Mouse (Mus musculus): ENCODE measurements at regions not wholly inside any gene's neighbourhood (a gene's known extent, or its start where the extent isn't known, plus 50 kb on each side); places are given as distances from the start of the nearest gene placed in this dataset.

DNA sequence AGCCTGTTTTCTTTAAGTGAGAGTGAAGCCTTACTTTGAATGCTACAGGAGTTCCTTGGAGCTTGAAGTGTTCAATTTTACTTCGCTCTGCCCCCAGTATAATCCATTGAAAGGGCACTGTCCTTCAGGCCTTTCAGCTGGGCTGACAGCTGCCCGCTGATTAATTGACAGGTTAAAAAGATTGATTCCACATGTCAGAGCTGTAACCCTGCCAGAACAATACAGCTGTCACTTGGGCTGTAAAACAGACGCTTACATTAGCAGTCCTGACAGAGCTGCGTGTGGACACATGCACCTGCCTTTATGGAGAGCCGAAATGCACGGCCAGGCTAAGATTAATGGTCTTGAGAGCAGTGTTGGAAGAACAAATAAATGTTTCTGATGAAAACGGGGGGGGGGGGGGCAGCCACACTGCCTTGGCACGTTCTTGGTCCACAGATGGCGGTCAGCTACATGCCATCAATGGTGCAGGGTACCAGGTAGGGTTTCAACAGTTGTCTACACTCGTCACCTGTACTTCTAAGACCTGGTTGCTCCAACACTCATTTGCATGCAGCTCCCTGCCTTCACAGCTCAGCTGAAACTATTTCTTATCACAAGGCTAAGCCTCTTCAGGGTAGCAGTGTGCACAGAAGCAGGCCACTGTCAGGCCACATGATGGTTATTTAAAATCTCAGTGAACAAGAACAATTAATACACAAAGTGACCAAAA, 407.3 kb downstream of the Gm45692 start:
- H3K36me3 ChIP-seq (replicated peaks): no peaks in the 10 kb centered on the region
- no peaks in the 10 kb centered on the region for H3K9me3 ChIP-seq
- H3K4me1 ChIP-seq: peaks cover 19% of the 10 kb centered on the region
- no peaks in the 10 kb centered on the region for H3K27me3 ChIP-seq (ENCODE audit: poor library complexity, severe bottlenecking)
- H3K27ac ChIP-seq: 0 out of 2 replicates have a peak overlapping the region, but pooled peaks have one; percentile 45
- no peak overlapping the region for H3K4me3 ChIP-seq
- 42% methylated on average over 10 of the region's 10 CpGs for WGBS
- peak; percentile 20 for DNase-seq (ENCODE audit: extremely low spot score, low spot score)

- Histone ChIP-seq H3K36me3 (replicated peaks) (no peaks in the 10 kb centered on the region), H3K27ac (peak overlapping the region; percentile 45; the same call in 1 of the 2 replicates), H3K9me3 (no peaks in the 10 kb centered on the region), H3K27me3 (ENCODE audit: poor library complexity, severe bottlenecking) (no peaks in the 10 kb centered on the region), H3K4me1 (peaks cover 19% of the 10 kb centered on the region), H3K4me3 (no peak overlapping the region)
- WGBS: 58% methylated on average over 5 of the region's 5 CpGs
- no peak for DNase-seq (ENCODE audit: extremely low spot score, low spot score)
Observed at GRCm38 (mm10) chr8:26527186-26527580, 407.8 kb downstream of the Gm45692 start.

DNA sequence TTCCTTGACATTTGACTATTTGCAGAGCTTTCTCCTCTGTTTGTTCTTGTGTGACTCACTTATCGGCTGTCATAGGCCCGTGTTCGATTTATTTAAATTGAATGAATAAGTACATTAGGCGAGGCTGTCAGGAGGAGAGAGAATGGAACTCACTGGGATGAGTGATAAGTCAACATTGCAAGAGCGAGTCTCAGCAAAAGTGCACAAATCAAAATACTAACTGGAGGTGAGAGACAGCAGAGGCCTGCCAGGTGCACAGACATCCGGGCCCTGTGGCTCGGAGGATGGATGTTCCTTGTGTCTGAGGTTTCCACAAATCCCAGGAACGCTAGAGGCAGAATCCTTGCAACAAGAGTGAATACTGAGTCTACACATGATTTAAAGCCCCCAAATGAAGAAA, 410.6 kb downstream of the Gm45692 start:
- Histone ChIP-seq H3K27me3 (ENCODE audit: poor library complexity, severe bottlenecking) (no peaks in the 10 kb centered on the region), H3K4me3 (no peak overlapping the region), H3K27ac (no peak overlapping the region), H3K36me3 (replicated peaks) (no peaks in the 10 kb centered on the region), H3K4me1 (peaks cover 19% of the 10 kb centered on the region), H3K9me3 (no peaks in the 10 kb centered on the region)
- WGBS: 92% methylated on average over 8 of the region's 8 CpGs
- DNase-seq (ENCODE audit: extremely low spot score, low spot score): no peak

DNA sequence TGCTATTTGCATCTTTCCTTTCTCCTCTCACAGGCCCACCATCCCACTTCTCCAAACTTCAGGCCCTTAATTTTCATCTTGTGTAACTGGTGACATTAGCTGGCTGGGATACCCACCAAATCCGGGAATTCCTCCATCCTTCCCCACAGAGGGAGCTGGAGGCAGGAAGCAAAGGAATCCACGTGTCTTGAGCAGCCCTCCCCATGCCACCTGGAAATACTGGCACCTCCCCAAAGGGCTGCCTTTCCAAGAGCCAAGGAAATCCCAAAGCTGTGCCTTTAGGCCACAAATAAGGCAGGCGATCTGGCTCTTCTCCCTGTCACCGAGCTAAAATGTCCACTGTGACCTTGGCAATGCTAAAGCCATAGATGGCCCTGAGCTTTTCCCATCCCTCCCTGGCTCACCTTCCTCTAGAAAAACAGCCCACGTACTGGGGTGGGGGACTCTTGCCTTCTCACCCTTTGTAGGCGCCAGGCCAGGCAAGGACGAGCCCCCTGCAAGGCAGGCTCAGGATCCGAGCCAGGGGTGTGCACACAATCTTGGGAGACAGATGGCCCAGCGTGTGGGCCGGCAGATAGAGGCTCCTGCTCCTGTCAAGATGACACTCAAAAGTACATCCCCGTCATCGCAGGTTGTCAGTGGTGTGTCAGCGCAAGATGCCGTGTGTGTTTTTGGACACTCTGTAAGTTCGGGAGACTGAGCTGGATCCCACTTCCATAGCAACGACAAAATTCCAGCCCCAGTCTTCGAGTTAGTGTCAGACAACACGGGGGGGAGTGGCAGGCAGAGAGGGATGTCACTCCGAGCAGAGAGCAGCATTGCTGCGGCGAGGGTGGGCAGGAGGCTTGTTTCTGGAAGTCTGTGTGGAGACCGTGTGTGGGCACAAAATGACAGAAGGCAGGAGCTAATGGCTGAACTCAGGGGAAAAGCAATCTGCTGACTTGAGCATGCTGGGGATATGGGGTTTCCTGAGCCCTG, 414.4 kb downstream of the Gm45692 start:
- DNase-seq (ENCODE audit: extremely low spot score, low spot score): no peak
- 85% methylated on average over 22 of the region's 22 CpGs for WGBS

GRCm38 (mm10) chr8:26535816-26536215, 416.5 kb downstream of the Gm45692 start:
- WGBS: 72% methylated on average over 3 of the region's 3 CpGs
- Histone ChIP-seq H3K27ac (no peak overlapping the region), H3K27me3 (ENCODE audit: poor library complexity, severe bottlenecking) (no peaks in the 10 kb centered on the region), H3K4me3 (no peak overlapping the region), H3K4me1 (no peaks in the 10 kb centered on the region), H3K9me3 (no peaks in the 10 kb centered on the region), H3K36me3 (replicated peaks) (no peaks in the 10 kb centered on the region)
- no peak for DNase-seq (ENCODE audit: extremely low spot score, low spot score)

More for the DNA sequence above, 414.4 kb downstream of the Gm45692 start:
- Histone ChIP-seq H3K4me1 (no peaks in the 10 kb centered on the region), H3K9me3 (no peaks in the 10 kb centered on the region), H3K27ac (no peak overlapping the region), H3K36me3 (replicated peaks) (no peaks in the 10 kb centered on the region), H3K27me3 (ENCODE audit: poor library complexity, severe bottlenecking) (no peaks in the 10 kb centered on the region), H3K4me3 (no peak overlapping the region)

- Histone ChIP-seq H3K4me1 (no peaks in the 10 kb centered on the region), H3K27ac (no peak overlapping the region), H3K36me3 (replicated peaks) (no peaks in the 10 kb centered on the region), H3K27me3 (ENCODE audit: poor library complexity, severe bottlenecking) (no peaks in the 10 kb centered on the region), H3K4me3 (no peak overlapping the region), H3K9me3 (no peaks in the 10 kb centered on the region)
- no peak for DNase-seq (ENCODE audit: extremely low spot score, low spot score)
- 82% methylated on average over 5 of the region's 5 CpGs for WGBS
Observed at GRCm38 (mm10) chr8:26553691-26554090, 423.4 kb upstream of the Zfp703 start.

- 84% methylated on average over 5 of the region's 5 CpGs for WGBS
- Histone ChIP-seq H3K27me3 (ENCODE audit: poor library complexity, severe bottlenecking) (no peaks in the 10 kb centered on the region), H3K9me3 (no peaks in the 10 kb centered on the region), H3K4me1 (no peaks in the 10 kb centered on the region), H3K36me3 (replicated peaks) (no peaks in the 10 kb centered on the region), H3K4me3 (no peak overlapping the region), H3K27ac (no peak overlapping the region)
- DNase-seq (ENCODE audit: extremely low spot score, low spot score): no peak
Observed at GRCm38 (mm10) chr8:26559196-26559595, 417.9 kb upstream of the Zfp703 start.

- no peak for DNase-seq (ENCODE audit: extremely low spot score, low spot score)
- H3K4me1 ChIP-seq: peaks cover under 1% of the 10 kb centered on the region; the same call in 1 of the 2 replicates
- 98% methylated on average over 2 of the region's 2 CpGs for WGBS
Observed at GRCm38 (mm10) chr8:26563151-26563550, 414.0 kb upstream of the Zfp703 start.

GRCm38 (mm10) chr8:26564254-26564653, 412.9 kb upstream of the Zfp703 start:
- no peaks in the 10 kb centered on the region for H3K36me3 ChIP-seq (replicated peaks)
- WGBS: 93% methylated on average over 2 of the region's 2 CpGs
- H3K27me3 ChIP-seq (ENCODE audit: poor library complexity, severe bottlenecking): no peaks in the 10 kb centered on the region
- H3K4me1 ChIP-seq: peaks cover 5% of the 10 kb centered on the region; the same call in 1 of the 2 replicates
- H3K27ac ChIP-seq: no peak overlapping the region
- H3K9me3 ChIP-seq: no peaks in the 10 kb centered on the region
- H3K4me3 ChIP-seq: no peak overlapping the region
- no peak for DNase-seq (ENCODE audit: extremely low spot score, low spot score)

More at GRCm38 (mm10) chr8:26563151-26563550, 414.0 kb upstream of the Zfp703 start:
- Histone ChIP-seq H3K36me3 (replicated peaks) (no peaks in the 10 kb centered on the region), H3K27me3 (ENCODE audit: poor library complexity, severe bottlenecking) (no peaks in the 10 kb centered on the region), H3K27ac (no peak overlapping the region), H3K9me3 (no peaks in the 10 kb centered on the region), H3K4me3 (no peak overlapping the region)

GRCm38 (mm10) chr8:26568423-26569060, 408.6 kb upstream of the Zfp703 start:
- no peaks in the 10 kb centered on the region for H3K27me3 ChIP-seq (ENCODE audit: poor library complexity, severe bottlenecking)
- no peaks in the 10 kb centered on the region for H3K36me3 ChIP-seq (replicated peaks)
- H3K4me1 ChIP-seq: peaks cover 5% of the 10 kb centered on the region; the same call in 1 of the 2 replicates
- no peaks in the 10 kb centered on the region for H3K9me3 ChIP-seq
- 75% methylated on average over 15 of the region's 15 CpGs for WGBS
- no peak overlapping the region for H3K4me3 ChIP-seq
- H3K27ac ChIP-seq: no peak overlapping the region
- no peak for DNase-seq (ENCODE audit: extremely low spot score, low spot score)

GRCm38 (mm10) chr8:26588841-26589240, 388.3 kb upstream of the Zfp703 start:
- Histone ChIP-seq H3K27ac (no peak overlapping the region), H3K4me3 (no peak overlapping the region), H3K36me3 (replicated peaks) (no peaks in the 10 kb centered on the region), H3K9me3 (0 out of 2 replicates have a peak, but pooled peaks cover 4% of the 10 kb centered on the region), H3K27me3 (ENCODE audit: poor library complexity, severe bottlenecking) (no peaks in the 10 kb centered on the region), H3K4me1 (no peaks in the 10 kb centered on the region)
- DNase-seq (ENCODE audit: extremely low spot score, low spot score): no peak
- 76% methylated on average over 1 of the region's 1 CpGs for WGBS

DNA sequence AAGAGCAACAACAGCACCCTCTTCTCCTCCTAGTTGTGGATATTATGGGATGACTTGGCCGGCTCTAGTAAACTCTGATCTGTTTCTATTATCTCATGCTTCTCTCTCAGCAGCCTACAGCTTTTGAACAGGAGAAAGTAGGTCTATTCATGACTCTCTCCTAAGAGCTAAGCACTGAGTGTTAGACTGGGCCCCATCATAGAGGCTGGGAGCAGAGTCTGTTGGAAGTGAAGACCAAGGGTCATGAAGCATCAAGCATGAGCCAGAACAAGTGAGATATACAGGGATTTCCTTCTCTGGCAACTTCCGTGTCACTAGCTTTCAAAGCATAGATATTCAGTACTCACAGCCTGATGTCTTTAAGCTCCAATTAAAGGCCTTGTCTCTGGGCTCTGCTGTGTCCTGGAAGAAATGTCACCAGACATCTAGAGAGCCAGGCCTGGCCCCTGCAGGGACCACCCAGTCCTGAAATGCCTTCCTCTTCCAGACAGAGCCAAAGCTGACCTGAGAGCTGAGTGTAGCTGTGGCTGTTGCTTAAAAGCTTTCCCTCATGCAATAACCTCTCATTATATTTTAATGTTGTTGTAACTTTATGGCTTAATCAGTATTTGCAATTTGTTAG, 386.4 kb upstream of the Zfp703 start:
- WGBS: 84% methylated on average over 2 of the region's 2 CpGs
- Histone ChIP-seq H3K27ac (no peak overlapping the region), H3K4me3 (no peak overlapping the region), H3K27me3 (ENCODE audit: poor library complexity, severe bottlenecking) (no peaks in the 10 kb centered on the region), H3K36me3 (replicated peaks) (no peaks in the 10 kb centered on the region), H3K9me3 (0 out of 2 replicates have a peak, but pooled peaks cover 4% of the 10 kb centered on the region), H3K4me1 (no peaks in the 10 kb centered on the region)
- DNase-seq (ENCODE audit: extremely low spot score, low spot score): no peak
